Mouse (Mus musculus): Measurements from ENCODE around the gene Ass1.
A peak's percentile ranks its signal among the peaks of the same experiment; 100 is the strongest.

Gene Ass1

GRCm38 (mm10) chr2:31458989-31459936 lies 10.7 kb upstream of the Ass1 start:
- no peak for DNase-seq (ENCODE audit: low spot score in 2 of 2)

- no peak for DNase-seq (ENCODE audit: low spot score in 2 of 2)
Observed at GRCm38 (mm10) chr2:31460025-31460571, 9.9 kb upstream of the Ass1 start.

GRCm38 (mm10) chr2:31460920-31461319 lies 9.1 kb upstream of the Ass1 start:
- no peak for DNase-seq (ENCODE audit: low spot score in 2 of 2)

GRCm38 (mm10) chr2:31462051-31462450 lies 8.0 kb upstream of the Ass1 start:
- no peak for DNase-seq (ENCODE audit: low spot score in 2 of 2)

- no peak for DNase-seq (ENCODE audit: low spot score in 2 of 2)
Observed at GRCm38 (mm10) chr2:31463253-31463652, 6.8 kb upstream of the Ass1 start.

- no peak for DNase-seq (ENCODE audit: low spot score in 2 of 2)
Observed at GRCm38 (mm10) chr2:31463696-31464528, 6.1 kb upstream of the Ass1 start.

GRCm38 (mm10) chr2:31464529-31464910 lies 5.5 kb upstream of the Ass1 start:
- no peak for DNase-seq (ENCODE audit: low spot score in 2 of 2)

- no peak for DNase-seq (ENCODE audit: low spot score in 2 of 2)
Observed at GRCm38 (mm10) chr2:31467457-31467856, 2.5 kb upstream of the Ass1 start.

GRCm38 (mm10) chr2:31468857-31469256 lies 1.1 kb upstream of the Ass1 start:
- no peak for DNase-seq (ENCODE audit: low spot score in 2 of 2)

- no peak for DNase-seq (ENCODE audit: low spot score in 2 of 2)
Observed at GRCm38 (mm10) chr2:31469480-31469879, 527 bp upstream of the Ass1 start.

- peak; percentile 47 to 56 for DNase-seq (ENCODE audit: low spot score in 2 of 2)
Observed at GRCm38 (mm10) chr2:31470683-31471385, 827 bp downstream of the Ass1 start.

- no peak for DNase-seq (ENCODE audit: low spot score in 2 of 2)
Observed at GRCm38 (mm10) chr2:31471611-31472010, 1.6 kb downstream of the Ass1 start.

GRCm38 (mm10) chr2:31472406-31473065 lies 2.5 kb downstream of the Ass1 start:
- DNase-seq (ENCODE audit: low spot score in 2 of 2), result peak in 1 of 2 experiments; percentile 35

- DNase-seq (ENCODE audit: low spot score in 2 of 2), result no peak
Observed at GRCm38 (mm10) chr2:31473941-31474340, 3.9 kb downstream of the Ass1 start.

- no peak for DNase-seq (ENCODE audit: low spot score in 2 of 2)
Observed at GRCm38 (mm10) chr2:31474686-31475085, 4.7 kb downstream of the Ass1 start.

GRCm38 (mm10) chr2:31476107-31476820 lies 6.3 kb downstream of the Ass1 start:
- no peak for DNase-seq (ENCODE audit: low spot score in 2 of 2)

- no peak for DNase-seq (ENCODE audit: low spot score in 2 of 2)
Observed at GRCm38 (mm10) chr2:31477234-31478161, 7.5 kb downstream of the Ass1 start.

- DNase-seq (ENCODE audit: low spot score in 2 of 2), result peak; percentile 58 to 79
Observed at GRCm38 (mm10) chr2:31482914-31483575, 13.0 kb downstream of the Ass1 start.

- DNase-seq (ENCODE audit: low spot score in 2 of 2), result peak in 1 of 2 experiments; percentile 12
Observed at GRCm38 (mm10) chr2:31484187-31484586, 14.2 kb downstream of the Ass1 start.

All from heart, adult 9 months (tissue).